Mouse (Mus musculus): ENCODE data around the gene Ldlrad2. TPM values are rescaled to one million over a fixed set of nuclear protein-coding genes. Genes with fewer than 3 reads are reported as not detected.

Ldlrad2 gene
- polyA plus RNA-seq, 1 experiment = not detected

GRCm38 (mm10) chr4:137527872-137528271 lies 46.5 kb downstream of the Ldlrad2 start:
- H3K27ac ChIP-seq (ENCODE audit: insufficient read depth, low read depth, low read length) = no peak overlapping the region
- H3K4me1 ChIP-seq (ENCODE audit: control insufficient read depth, insufficient read depth, low read length) = no peaks in the 10 kb centered on the region
- WGBS = 86% methylated on average over 6 of the region's 6 CpGs
- no peak for TF ChIP-seq CTCF (IDR thresholded peaks at IDR 0.05; ENCODE audit: insufficient read depth, low read depth, low read length)
- TF ChIP-seq POLR2A (IDR thresholded peaks at IDR 0.05; ENCODE audit: insufficient read depth, low read depth, low read length) = no peak
- no peak overlapping the region for H3K4me3 ChIP-seq (ENCODE audit: insufficient read depth, low read depth, low read length)

- no peak for TF ChIP-seq CTCF (IDR thresholded peaks at IDR 0.05; ENCODE audit: insufficient read depth, low read depth, low read length)
- TF ChIP-seq POLR2A (IDR thresholded peaks at IDR 0.05; ENCODE audit: insufficient read depth, low read depth, low read length) = no peak
- no peaks in the 10 kb centered on the region for H3K4me1 ChIP-seq (ENCODE audit: control insufficient read depth, insufficient read depth, low read length)
- H3K27ac ChIP-seq (ENCODE audit: insufficient read depth, low read depth, low read length) = no peak overlapping the region
- no peak overlapping the region for H3K4me3 ChIP-seq (ENCODE audit: insufficient read depth, low read depth, low read length)
- WGBS = 65% methylated on average over 4 of the region's 4 CpGs
Measured at GRCm38 (mm10) chr4:137527368-137527767, 47.0 kb downstream of the Ldlrad2 start.

GRCm38 (mm10) chr4:137525426-137525825 lies 48.9 kb downstream of the Ldlrad2 start:
- Histone ChIP-seq H3K4me1 (ENCODE audit: control insufficient read depth, insufficient read depth, low read length) (no peaks in the 10 kb centered on the region), H3K4me3 (ENCODE audit: insufficient read depth, low read depth, low read length) (no peak overlapping the region), H3K27ac (ENCODE audit: insufficient read depth, low read depth, low read length) (no peak overlapping the region)
- TF ChIP-seq CTCF (IDR thresholded peaks at IDR 0.05; ENCODE audit: insufficient read depth, low read depth, low read length) (no peak), POLR2A (IDR thresholded peaks at IDR 0.05; ENCODE audit: insufficient read depth, low read depth, low read length) (no peak)
- 98% methylated on average over 1 of the region's 1 CpGs for WGBS

Other genes with a start within 250 kb of the Ldlrad2 start
- gene Cdc42, start 216.8 kb downstream of the Ldlrad2 start, polyA plus RNA-seq (2012; ENCODE audit: insufficient read depth, insufficient read length, low replicate concordance, missing spikeins) = 274 TPM in 1 of 2 replicates, not detected in the other
- gene Cela3a, start 164.8 kb downstream of the Ldlrad2 start, polyA plus RNA-seq (2012; ENCODE audit: insufficient read depth, insufficient read length, low replicate concordance, missing spikeins) = not detected in 2 replicates
- not detected in 2 replicates for gene Cela3b, start 144.0 kb downstream of the Ldlrad2 start, polyA plus RNA-seq (2012; ENCODE audit: insufficient read depth, insufficient read length, low replicate concordance, missing spikeins)
- not detected in 2 replicates for gene 1700013G24Rik, start 121.3 kb downstream of the Ldlrad2 start, polyA plus RNA-seq (2012; ENCODE audit: insufficient read depth, insufficient read length, low replicate concordance, missing spikeins)
- gene Hspg2, start 105.8 kb downstream of the Ldlrad2 start, polyA plus RNA-seq (2012; ENCODE audit: insufficient read depth, insufficient read length, low replicate concordance, missing spikeins) = not detected in 2 replicates
- 198 TPM in 1 of 2 replicates, not detected in the other for gene Usp48, start 19.2 kb upstream of the Ldlrad2 start, polyA plus RNA-seq (2012; ENCODE audit: insufficient read depth, insufficient read length, low replicate concordance, missing spikeins)
- gene Rap1gap, start 90.2 kb upstream of the Ldlrad2 start, polyA plus RNA-seq (2012; ENCODE audit: insufficient read depth, insufficient read length, low replicate concordance, missing spikeins) = not detected in 2 replicates
- gene Alpl, start 221.8 kb upstream of the Ldlrad2 start, polyA plus RNA-seq (2012; ENCODE audit: insufficient read depth, insufficient read length, low replicate concordance, missing spikeins) = not detected in 2 replicates

Data from olfactory bulb, adult 2 months (tissue).